In genomic region chr3:124320398-124320797, GRCm38 (mm10) we compare ENCODE assay signal across 9 mouse cellular contexts. TPM values are rescaled to one million over a fixed set of nuclear protein-coding genes. Genes with fewer than 3 reads are reported as not detected.
DNase-seq lines count a peak whose midpoint lies in the region; ATAC-seq and TF ChIP-seq lines count a peak whose summit lies in the region.
"Had no signal": no experiment of that assay in that cellular context is flagged by ENCODE, and none has a peak within 500 bp of the region (broad histone marks: within the 10 kb centered on the region; RNA-seq: fewer than 3 reads in every experiment).

No protein-coding gene starts in this region.

- H3K4me1 ChIP-seq in limb, embryonic 13.5 days: peaks cover 10% of the 10 kb centered on the region
- peaks cover 3% of the 10 kb centered on the region; the same call in 1 of the 2 replicates for H3K4me1 ChIP-seq in stomach, embryonic 15.5 days

- 8% methylated on average over 2 of the region's 2 CpGs for WGBS in limb, embryonic 13.5 days
- WGBS in stomach, embryonic 15.5 days: 10% methylated on average over 2 of the region's 2 CpGs

- H3K27ac ChIP-seq in gastrocnemius, adult 2 months: no peak overlapping the region
- no peak overlapping the region for H3K27ac ChIP-seq in limb, embryonic 13.5 days
- H3K27ac ChIP-seq in stomach, embryonic 15.5 days: no peak overlapping the region

- peak overlapping the region; percentile 79 for H3K4me2 ChIP-seq in limb, embryonic 13.5 days (replicated peaks)
- H3K4me2 ChIP-seq in stomach, embryonic 15.5 days: peak overlapping the region; percentile 75

- peak overlapping the region; percentile 73 for H3K4me3 ChIP-seq in gastrocnemius, adult 2 months
- peak overlapping the region; percentile 68 for H3K4me3 ChIP-seq in limb, embryonic 13.5 days
- H3K4me3 ChIP-seq in stomach, embryonic 15.5 days (replicated peaks): peak overlapping the region; percentile 62

- ATAC-seq in limb, embryonic 13.5 days (ENCODE audit: low FRiP score, low read depth): peak; percentile 4; the same call in 1 of the 2 replicates
- ATAC-seq in stomach, embryonic 15.5 days (ENCODE audit: insufficient read depth, low FRiP score, low read depth): no peak

- no peaks in the 10 kb centered on the region for H3K27me3 ChIP-seq in limb, embryonic 13.5 days
- no peaks in the 10 kb centered on the region for H3K27me3 ChIP-seq in stomach, embryonic 15.5 days (replicated peaks)

- no peak for DNase-seq in gastrocnemius, adult 2 months
- DNase-seq in gastrocnemius, postnatal 4 days (ENCODE audit: low spot score in 2 of 2): no peak
- peak; percentile 0 for DNase-seq in retina, adult 2 months (ENCODE audit: low read depth, low spot score)
- no peak for DNase-seq in retina, postnatal 1 day
- DNase-seq in thymus, postnatal 25 days: no peak
- no peak for DNase-seq in ovary, postnatal 36 days (ENCODE audit: low spot score)

- intact Hi-C loops in gastrocnemius, adult 2 months (cut with DNase I): no loop called here

- no peaks in the 10 kb centered on the region for H3K36me3 ChIP-seq in limb, embryonic 13.5 days
- H3K36me3 ChIP-seq in stomach, embryonic 15.5 days: no peaks in the 10 kb centered on the region

- TF ChIP-seq CTCF in gastrocnemius, adult 2 months (IDR thresholded peaks at IDR 0.05): no peak

- H3K9me3 ChIP-seq in limb, embryonic 13.5 days: no peaks in the 10 kb centered on the region
- no peaks in the 10 kb centered on the region for H3K9me3 ChIP-seq in stomach, embryonic 15.5 days

- peak overlapping the region; percentile 76 for H3K9ac ChIP-seq in limb, embryonic 13.5 days
- no peak overlapping the region for H3K9ac ChIP-seq in stomach, embryonic 15.5 days

RNA-seq across cellular contexts. Expression of gene Tram1l1, which starts 0.3 kb away (rescaled TPM):
- not detected for total RNA-seq in gastrocnemius, adult 2 months (2021)
- 1 to 10 TPM; 1.0 to 1.6 TPM for total RNA-seq in gastrocnemius, postnatal 4 days (2021)
- polyA plus RNA-seq in limb, embryonic 13.5 days (2015; fragmentation: Nextera tagmentation; extraction: Ambion mirVana): 16.5 and 17.3 TPM in 2 replicates
- polyA plus RNA-seq in stomach, embryonic 15.5 days (2015; fragmentation: Nextera tagmentation; extraction: Ambion mirVana): 8.0 TPM in 2 replicates
- total RNA-seq: liver, adult 2 months had no signal
- polyA plus RNA-seq: liver, adult 2 months had no signal
